Mouse (Mus musculus) liver (tissue): ENCODE data around the gene Gm5800.
"Not testable (repeated sequence)": the region's sequence is repeated elsewhere in the genome, so short reads cannot be mapped to it uniquely, and the experiment has no call there.

Experiments used
- DNase-seq: peaks from one replicate; pipeline ENCODE4 v3.0.0-alpha.2; 2020; ENCODE audit warnings: mixed read lengths

Gene Gm5800

GRCm38 (mm10) chr14:51717083-51717482, at the start of gene Gm5800:
Gene Gm5800 (minus strand): TSS chr14:51717183.
- no peak for DNase-seq

- no peak for DNase-seq
Measured at GRCm38 (mm10) chr14:51755944-51756343, 39.0 kb upstream of the Gm5800 start.

- DNase-seq, result no peak
Measured at GRCm38 (mm10) chr14:51740347-51741170, 23.6 kb upstream of the Gm5800 start.

GRCm38 (mm10) chr14:51739150-51739993, 22.4 kb upstream of the Gm5800 start:
- DNase-seq, result no peak

- no peak for DNase-seq
Measured at GRCm38 (mm10) chr14:51738411-51739149, 21.6 kb upstream of the Gm5800 start.

GRCm38 (mm10) chr14:51737967-51738366, 21.0 kb upstream of the Gm5800 start:
- DNase-seq, result no peak

GRCm38 (mm10) chr14:51695368-51695767, 21.6 kb downstream of the Gm5800 start, which contains the start of gene Gm17079:
Gene Gm17079 (minus strand): TSS chr14:51695468.
- DNase-seq, result not testable (repeated sequence)

- no peak for DNase-seq
Measured at GRCm38 (mm10) chr14:51677269-51677668, 39.7 kb downstream of the Gm5800 start.
